In the genomic region with DNA sequence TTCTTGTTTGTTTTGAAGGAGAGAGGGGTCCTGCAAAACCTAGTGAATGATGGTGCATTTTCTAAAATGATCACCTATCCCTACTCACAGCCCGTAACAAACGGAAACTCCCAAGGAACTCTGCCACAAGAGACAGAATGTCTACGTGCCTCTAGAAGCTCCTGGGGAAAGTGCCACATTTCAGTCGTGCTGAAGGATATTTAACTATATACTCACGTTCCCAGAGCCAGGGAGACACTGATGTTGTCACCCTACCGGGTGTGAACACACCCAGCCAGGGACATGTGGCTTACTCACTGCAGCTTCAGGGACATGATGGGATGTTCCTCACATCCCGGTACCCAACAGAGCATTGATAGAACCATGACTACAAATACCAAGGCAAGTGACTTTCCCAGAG, we compare ENCODE assay signal across 13 mouse cellular contexts.
A peak's percentile ranks its signal among the peaks of the same experiment; 100 is the strongest.
DNase-seq lines count a peak whose midpoint lies in the region; ATAC-seq lines count a peak whose summit lies in the region.
"Had no signal": no experiment of that assay in that cellular context is flagged by ENCODE, and none has a peak within 500 bp of the region (broad histone marks: within the 10 kb centered on the region; RNA-seq: fewer than 3 reads in every experiment).

No protein-coding gene starts in this region.

- peak; percentile 75 for ATAC-seq in frontal cortex, adult (ENCODE audit: low TSS enrichment)
- no peak for ATAC-seq in limb, embryonic 13.5 days (ENCODE audit: low FRiP score, low read depth)
- no peak for ATAC-seq in embryonic facial prominence, embryonic 13.5 days (ENCODE audit: insufficient number of reproducible peaks, insufficient read depth, low FRiP score, low TSS enrichment, low read depth)
- ATAC-seq in midbrain, embryonic 12.5 days (ENCODE audit: low FRiP score, low read depth), result no peak; the same call in 1 of the 2 replicates

- no peaks in the 10 kb centered on the region for H3K9me3 ChIP-seq in limb, embryonic 13.5 days
- H3K9me3 ChIP-seq in limb, embryonic 10.5 days (replicated peaks), result no peaks in the 10 kb centered on the region
- no peaks in the 10 kb centered on the region for H3K9me3 ChIP-seq in embryonic facial prominence, embryonic 13.5 days
- no peaks in the 10 kb centered on the region for H3K9me3 ChIP-seq in midbrain, embryonic 12.5 days
- H3K9me3 ChIP-seq: embryonic facial prominence, embryonic 12.5 days had no signal

- no peak for DNase-seq in frontal cortex, postnatal 10 days (ENCODE audit: low spot score in 2 of 2)
- no peak for DNase-seq in limb, embryonic 10.5 days (ENCODE audit: low spot score)
- no peak for DNase-seq in cerebellum, adult 8-10 months
- no peak for DNase-seq in lung, postnatal 25 days (ENCODE audit: low spot score)
- DNase-seq: adrenal gland, adult 8-10 months; B cell, adult 2 months; cerebellum, adult 18-20 months; gastrocnemius, adult 2 months had no signal

- H3K4me1 ChIP-seq in limb, embryonic 13.5 days, result peaks cover 20% of the 10 kb centered on the region
- H3K4me1 ChIP-seq in limb, embryonic 10.5 days, result peaks cover 16% of the 10 kb centered on the region; the same call in 1 of the 2 replicates
- H3K4me1 ChIP-seq in embryonic facial prominence, embryonic 13.5 days, result peaks cover 10% of the 10 kb centered on the region
- peaks cover 18% of the 10 kb centered on the region for H3K4me1 ChIP-seq in midbrain, embryonic 12.5 days

- no peak overlapping the region for H3K27ac ChIP-seq in limb, embryonic 13.5 days
- H3K27ac ChIP-seq in limb, embryonic 10.5 days, result no peak overlapping the region
- no peak overlapping the region for H3K27ac ChIP-seq in embryonic facial prominence, embryonic 13.5 days
- H3K27ac ChIP-seq in midbrain, embryonic 12.5 days (replicated peaks), result peak overlapping the region; percentile 66; the same call in 1 of the 2 replicates
- H3K27ac ChIP-seq: embryonic facial prominence, embryonic 12.5 days; gastrocnemius, adult 2 months had no signal

- 30% methylated on average over 7 of the region's 7 CpGs for WGBS in limb, embryonic 13.5 days
- WGBS in limb, embryonic 10.5 days, result 29% methylated on average over 7 of the region's 7 CpGs
- 31% methylated on average over 7 of the region's 7 CpGs for WGBS in embryonic facial prominence, embryonic 13.5 days
- WGBS in midbrain, embryonic 12.5 days, result 39% methylated on average over 7 of the region's 7 CpGs

- no peaks in the 10 kb centered on the region for H3K36me3 ChIP-seq in limb, embryonic 13.5 days
- no peaks in the 10 kb centered on the region for H3K36me3 ChIP-seq in limb, embryonic 10.5 days
- no peaks in the 10 kb centered on the region for H3K36me3 ChIP-seq in embryonic facial prominence, embryonic 13.5 days
- H3K36me3 ChIP-seq in midbrain, embryonic 12.5 days, result no peaks in the 10 kb centered on the region
- H3K36me3 ChIP-seq: embryonic facial prominence, embryonic 12.5 days had no signal

- peak overlapping the region; percentile 48 for H3K4me2 ChIP-seq in limb, embryonic 13.5 days (replicated peaks)
- peak overlapping the region; percentile 46 for H3K4me2 ChIP-seq in embryonic facial prominence, embryonic 13.5 days
- H3K4me2 ChIP-seq in midbrain, embryonic 12.5 days (replicated peaks), result peak overlapping the region; percentile 45

- no peak overlapping the region for H3K4me3 ChIP-seq in limb, embryonic 13.5 days
- H3K4me3 ChIP-seq in limb, embryonic 10.5 days, result no peak overlapping the region
- no peak overlapping the region for H3K4me3 ChIP-seq in embryonic facial prominence, embryonic 13.5 days
- H3K4me3 ChIP-seq in midbrain, embryonic 12.5 days, result no peak overlapping the region
- H3K4me3 ChIP-seq: embryonic facial prominence, embryonic 12.5 days; gastrocnemius, adult 2 months had no signal

- no peak overlapping the region for H3K9ac ChIP-seq in limb, embryonic 13.5 days
- no peak overlapping the region for H3K9ac ChIP-seq in embryonic facial prominence, embryonic 13.5 days
- no peak overlapping the region for H3K9ac ChIP-seq in midbrain, embryonic 12.5 days (replicated peaks)
- H3K9ac ChIP-seq: embryonic facial prominence, embryonic 12.5 days had no signal

- peaks cover 27% of the 10 kb centered on the region for H3K27me3 ChIP-seq in limb, embryonic 13.5 days
- peaks cover 35% of the 10 kb centered on the region for H3K27me3 ChIP-seq in limb, embryonic 10.5 days (ENCODE audit: low read depth, poor library complexity, severe bottlenecking)
- 0 out of 2 replicates have a peak, but pooled peaks cover 3% of the 10 kb centered on the region for H3K27me3 ChIP-seq in embryonic facial prominence, embryonic 13.5 days
- H3K27me3 ChIP-seq in midbrain, embryonic 12.5 days, result peaks cover 11% of the 10 kb centered on the region; the same call in 1 of the 2 replicates
